Mouse (Mus musculus) small intestine, adult 10 weeks (tissue): ENCODE data around the gene Clca3b. TPM values are rescaled to one million over a fixed set of nuclear protein-coding genes. Genes with fewer than 3 reads are reported as not detected.

Experiments
- polyA plus RNA-seq: library from polyadenylated mRNA; stranded (reverse); fragments of 350-450 nt; fragmentation: Illumina TruSeq; extraction: RNeasy Lipid Tissue Mini Kit (QIAGEN cat#74804); gene quantifications from one replicate; pipeline ENCODE4 v1.2.3, GENCODE M21; 2014; ENCODE audit warnings: low replicate concordance

Gene Clca3b
- polyA plus RNA-seq, result 71.9 TPM

DNA sequence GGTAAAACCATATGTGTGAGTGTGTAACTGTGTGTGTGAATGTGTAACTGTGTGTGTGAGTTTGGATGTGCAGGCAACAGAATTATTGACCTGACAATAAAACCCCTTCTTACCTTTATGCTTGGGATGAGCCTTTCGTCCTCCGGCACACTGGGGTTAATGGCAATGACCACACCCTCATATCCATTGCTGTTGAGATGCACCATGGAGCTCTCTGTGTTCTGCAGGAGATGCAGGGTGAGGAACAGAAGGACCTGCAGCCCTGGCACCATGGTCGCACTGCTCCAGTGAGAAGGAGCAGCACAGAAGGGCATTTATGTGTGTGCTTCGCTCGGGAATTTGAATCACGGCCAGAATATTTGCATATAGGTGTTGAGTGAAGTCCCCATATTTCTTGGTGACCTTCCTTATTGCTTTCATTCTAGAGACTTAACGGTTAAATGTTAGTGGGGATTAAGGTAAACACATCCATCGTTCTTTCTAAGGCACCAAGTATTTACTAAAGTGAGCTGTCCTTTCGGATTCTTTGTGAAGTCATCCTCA is at the start of gene Clca3b:
TSS of gene Clca3b (minus strand) at position 344 of the 543 bp plus-strand sequence.

DNA sequence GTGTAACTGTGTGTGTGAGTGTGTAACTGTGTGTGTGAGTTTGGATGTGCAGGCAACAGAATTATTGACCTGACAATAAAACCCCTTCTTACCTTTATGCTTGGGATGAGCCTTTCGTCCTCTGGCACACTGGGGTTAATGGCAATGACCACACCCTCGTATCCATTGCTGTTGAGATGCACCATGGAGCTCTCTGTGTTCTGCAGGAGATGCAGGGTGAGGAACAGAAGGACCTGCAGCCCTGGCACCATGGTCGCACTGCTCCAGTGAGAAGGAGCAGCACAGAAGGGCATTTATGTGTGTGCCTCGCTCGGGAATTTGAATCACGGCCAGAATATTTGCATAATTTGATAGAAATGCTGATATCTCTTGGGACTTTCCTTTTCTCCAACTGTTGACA is 29.9 kb downstream of the Clca3b start, which contains the start of gene Clca3a2:
TSS of gene Clca3a2 (minus strand) at position 276 of the 400 bp plus-strand sequence.

Other genes starting within 250 kb of the Clca3b start
- gene Sh3glb1, start 129.0 kb downstream of the Clca3b start, polyA plus RNA-seq, result 333 TPM
- gene Clca3a1, start 88.4 kb downstream of the Clca3b start, polyA plus RNA-seq, result 13.8 TPM
- gene Clca3a2, start 29.9 kb downstream of the Clca3b start, polyA plus RNA-seq, result 6.0 TPM
- gene Clca4b, start 83.2 kb upstream of the Clca3b start, polyA plus RNA-seq, result 2,507 TPM
- 679 TPM for gene Clca4a, start 125.7 kb upstream of the Clca3b start, polyA plus RNA-seq
- gene Clca1, start 183.4 kb upstream of the Clca3b start, polyA plus RNA-seq, result 431 TPM